Mouse (Mus musculus) thymus, adult 2 months (tissue): ENCODE measurements at regions not wholly inside any gene's neighbourhood (a gene's known extent, or its start where the extent isn't known, plus 50 kb on each side); places are given as distances from the start of the nearest gene placed in this dataset.

ENCODE experiments used
- DNase-seq: peaks from one replicate; pipeline ENCODE4 v3.0.0; 2021
- H3K27ac ChIP-seq: fragments of 200-500 bp; 2 replicates; pipeline ENCODE4 v1.5.1; 2012; ENCODE audit warnings: low read length, control low read depth; ENCODE audit not compliant: control insufficient read depth, insufficient read depth
- H3K27me3 ChIP-seq: fragments of 200-500 bp; 2 replicates; pipeline ENCODE4 v1.6.1; 2012; ENCODE audit warnings: mild to moderate bottlenecking, low read length, moderate library complexity, mixed read lengths; ENCODE audit not compliant: control insufficient read depth, insufficient read depth
- H3K36me3 ChIP-seq: fragments of 200-500 bp; 2 replicates; pipeline ENCODE4 v1.6.1; 2012; ENCODE audit warnings: mild to moderate bottlenecking, low read length, moderate library complexity; ENCODE audit not compliant: control insufficient read depth, insufficient read depth
- H3K4me1 ChIP-seq: fragments of 200-500 bp; replicated peaks from 2 replicates; pipeline ENCODE4 v1.6.1; 2012; ENCODE audit warnings: low read length; ENCODE audit not compliant: control insufficient read depth, insufficient read depth
- H3K4me3 ChIP-seq: fragments of 200-500 bp; 2 replicates; pipeline ENCODE4 v1.5.1; 2012; ENCODE audit warnings: mild to moderate bottlenecking, low read length, control low read depth, moderate library complexity; ENCODE audit not compliant: control insufficient read depth, insufficient read depth
- CTCF ChIP-seq: fragments of 200-500 bp; IDR thresholded peaks from 2 replicates; pipeline ENCODE4 v1.5.1; 2012; ENCODE audit warnings: mild to moderate bottlenecking, control low read depth, low read length, moderate library complexity, borderline replicate concordance; ENCODE audit not compliant: control insufficient read depth, poor library complexity, insufficient read depth; ENCODE audit errors: extremely low read depth
- POLR2A ChIP-seq: fragments of 200-500 bp; IDR thresholded peaks from 2 replicates; pipeline ENCODE4 v1.6.1; 2012; ENCODE audit warnings: mild to moderate bottlenecking, low read length, control low read depth, moderate library complexity; ENCODE audit not compliant: control insufficient read depth, poor library complexity, insufficient read depth; ENCODE audit errors: extremely low read depth
- WGBS: fragments of 180-500 bp; shearing (Covaris S2); methylation state at CpG from one replicate; pipeline ENCODE4 v1.1.7; 2018; 5-methylcytosine and 5-hydroxymethylcytosine counted together

GRCm38 (mm10) chr7:136397101-136397500, 497.3 kb upstream of the Mgmt start:
- H3K4me3 ChIP-seq = no peak overlapping the region
- no peaks in the 10 kb centered on the region for H3K36me3 ChIP-seq
- no peaks in the 10 kb centered on the region for H3K27me3 ChIP-seq
- no peak overlapping the region for H3K27ac ChIP-seq
- TF ChIP-seq CTCF (no peak), POLR2A (no peak)
- no peak for DNase-seq
- no peaks in the 10 kb centered on the region for H3K4me1 ChIP-seq
- WGBS = 99% methylated on average over 4 of the region's 4 CpGs

DNA sequence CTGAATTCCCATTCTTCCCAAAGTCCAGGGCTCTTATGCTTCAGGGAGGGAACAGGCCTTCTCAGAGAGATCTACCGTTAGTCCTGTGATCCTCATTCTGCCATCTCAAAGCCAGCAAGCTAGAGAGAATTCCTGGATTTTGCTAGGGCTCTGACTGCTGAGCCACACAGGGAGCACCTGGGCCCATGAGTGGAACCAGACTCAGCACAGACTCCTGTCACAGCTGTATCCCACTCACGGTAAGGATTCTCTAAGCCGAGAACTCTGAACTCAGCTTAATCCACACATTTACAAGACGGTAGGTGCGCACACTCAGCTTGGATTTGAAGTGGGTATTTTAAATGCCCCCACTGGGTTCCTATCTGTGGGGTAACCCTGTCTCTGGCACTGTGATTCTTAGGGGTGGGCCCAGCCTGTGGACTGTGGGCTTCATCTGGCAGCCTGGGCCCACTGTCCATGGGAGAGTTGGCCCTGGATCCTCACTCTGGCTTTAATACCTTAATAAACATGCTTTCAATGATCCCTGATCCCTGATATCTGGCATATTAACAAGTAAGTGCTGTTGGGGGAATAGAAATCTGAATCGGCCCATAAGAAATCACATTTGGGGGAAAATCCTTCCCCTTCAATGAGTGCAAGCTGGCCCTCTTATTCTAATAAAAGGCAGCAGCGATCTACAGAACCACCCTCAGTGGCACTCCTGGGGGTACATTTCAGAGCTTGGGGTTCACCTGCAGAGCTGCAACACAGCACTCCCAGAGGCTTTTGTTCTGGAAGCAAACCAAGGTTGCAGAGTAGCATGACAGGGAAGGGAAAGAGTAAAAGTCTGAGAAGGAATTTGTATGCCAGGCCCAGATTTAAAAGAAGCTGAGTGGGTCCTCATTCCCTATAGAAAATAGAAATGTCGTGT, 491.5 kb upstream of the Mgmt start:
- Histone ChIP-seq H3K36me3 (no peaks in the 10 kb centered on the region), H3K4me1 (no peaks in the 10 kb centered on the region), H3K27me3 (no peaks in the 10 kb centered on the region), H3K4me3 (no peak overlapping the region), H3K27ac (no peak overlapping the region)
- DNase-seq = no peak
- TF ChIP-seq CTCF = no peak
- no peak for TF ChIP-seq POLR2A
- WGBS = 94% methylated on average over 8 of the region's 8 CpGs

DNA sequence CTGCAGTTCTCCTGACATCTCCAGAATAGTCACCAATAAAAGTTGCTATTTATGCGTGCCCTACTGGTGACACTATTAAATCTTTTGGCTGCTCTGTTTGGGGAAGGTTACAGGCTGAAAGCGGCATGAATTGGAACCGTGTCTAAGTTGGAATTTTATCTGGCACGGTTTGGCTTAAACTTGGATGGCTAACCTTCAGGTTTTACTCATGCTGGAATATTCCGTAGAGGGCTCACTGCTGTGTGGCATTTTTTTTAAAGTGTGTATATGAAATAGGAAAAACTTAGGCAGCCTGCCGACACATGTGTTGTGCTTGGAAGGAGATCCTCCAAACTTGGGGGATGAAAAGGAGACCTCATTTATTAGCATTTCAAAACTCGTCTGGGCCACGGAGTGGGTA, 489.0 kb upstream of the Mgmt start:
- H3K27ac ChIP-seq = no peak overlapping the region
- no peaks in the 10 kb centered on the region for H3K27me3 ChIP-seq
- H3K4me1 ChIP-seq = no peaks in the 10 kb centered on the region
- WGBS = 90% methylated on average over 8 of the region's 8 CpGs
- DNase-seq = no peak
- no peak overlapping the region for H3K4me3 ChIP-seq
- no peaks in the 10 kb centered on the region for H3K36me3 ChIP-seq
- TF ChIP-seq POLR2A (no peak), CTCF (no peak)

DNA sequence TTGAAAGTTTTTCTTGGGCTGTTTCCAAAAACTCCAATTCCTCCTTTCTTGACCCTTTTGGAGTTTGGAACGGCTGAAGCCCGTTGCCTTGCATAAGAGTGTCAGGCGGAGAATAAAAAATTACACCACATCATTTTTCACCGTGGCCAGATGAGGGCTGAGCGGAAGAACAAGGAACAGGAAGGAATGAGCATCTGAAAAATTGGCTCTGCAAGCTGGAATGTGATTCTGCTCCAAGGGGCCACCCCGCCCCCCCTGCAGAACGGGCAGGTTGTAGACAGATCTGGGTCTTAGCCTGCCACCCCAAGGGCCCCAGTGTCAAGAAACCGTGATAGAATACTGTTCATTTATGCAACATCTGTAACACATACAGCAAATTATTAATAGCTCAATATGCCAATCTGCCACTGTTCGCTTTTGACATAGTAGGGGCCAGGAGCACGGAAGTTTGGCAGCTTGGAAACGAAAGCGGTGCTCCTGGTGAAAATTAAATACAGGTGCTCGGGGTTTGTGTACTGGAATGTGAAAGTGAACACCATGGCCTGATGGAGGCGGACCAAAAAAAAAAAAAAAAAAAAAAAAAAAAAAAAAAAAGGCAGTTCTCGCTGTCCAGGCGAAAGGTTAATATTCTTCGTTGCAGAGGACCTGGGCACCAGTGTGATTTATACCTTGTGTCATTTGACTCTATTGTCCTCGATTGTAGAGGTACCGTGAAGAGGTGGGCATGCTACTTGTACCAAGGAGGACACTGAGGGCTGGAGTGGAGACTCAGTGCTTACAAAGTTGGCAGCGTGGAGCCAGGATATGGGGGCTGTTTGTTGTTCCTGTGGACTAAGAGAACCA, 487.9 kb upstream of the Mgmt start:
- Histone ChIP-seq H3K36me3 (no peaks in the 10 kb centered on the region), H3K4me3 (no peak overlapping the region), H3K4me1 (no peaks in the 10 kb centered on the region), H3K27ac (no peak overlapping the region), H3K27me3 (no peaks in the 10 kb centered on the region)
- WGBS = 84% methylated on average over 20 of the region's 20 CpGs
- no peak for TF ChIP-seq POLR2A
- no peak for TF ChIP-seq CTCF
- DNase-seq = no peak

DNA sequence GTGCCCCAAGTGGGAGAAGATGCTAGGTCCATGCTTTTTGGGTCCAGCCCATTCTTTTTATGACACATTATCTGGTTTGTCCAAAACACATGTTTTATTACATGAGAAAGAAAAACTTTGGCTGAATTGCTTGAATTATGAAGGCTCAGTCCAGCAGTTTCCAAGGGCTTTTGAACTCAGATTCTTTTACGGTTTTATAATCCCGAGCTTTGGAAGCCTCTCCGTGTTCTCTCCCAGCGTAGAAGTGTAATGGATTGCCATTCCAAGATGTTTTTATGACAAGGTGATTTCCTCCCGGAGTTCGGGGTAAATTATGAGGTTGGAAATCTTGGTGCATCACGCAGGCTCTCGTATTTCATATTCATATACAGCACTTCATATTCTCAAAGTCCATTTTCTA, 479.6 kb upstream of the Mgmt start:
- TF ChIP-seq CTCF (no peak), POLR2A (no peak)
- Histone ChIP-seq H3K27me3 (no peaks in the 10 kb centered on the region), H3K4me1 (no peaks in the 10 kb centered on the region), H3K36me3 (no peaks in the 10 kb centered on the region), H3K4me3 (no peak overlapping the region), H3K27ac (no peak overlapping the region)
- no peak for DNase-seq
- 83% methylated on average over 8 of the region's 8 CpGs for WGBS

DNA sequence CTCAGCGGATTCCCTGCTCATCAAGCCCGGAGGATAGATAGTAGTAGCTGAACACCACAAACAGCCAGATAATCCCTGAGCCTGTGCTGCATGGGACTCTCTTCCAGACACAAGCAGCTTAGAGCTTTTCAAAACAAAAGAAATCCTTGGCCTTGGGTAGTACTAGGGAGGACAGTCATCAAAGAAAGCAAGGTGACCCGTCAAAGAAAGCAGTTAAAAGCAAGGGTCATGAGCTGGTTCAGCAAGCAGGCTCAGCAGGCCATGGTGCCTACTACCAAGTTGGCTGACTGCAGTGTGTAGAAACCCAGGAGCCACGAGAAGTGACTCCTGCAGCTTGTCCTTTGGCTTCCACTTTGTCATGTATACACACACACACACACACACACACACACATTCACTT, 477.1 kb upstream of the Mgmt start:
- DNase-seq = no peak
- TF ChIP-seq CTCF = no peak
- TF ChIP-seq POLR2A = no peak
- Histone ChIP-seq H3K36me3 (no peaks in the 10 kb centered on the region), H3K4me3 (no peak overlapping the region), H3K27me3 (no peaks in the 10 kb centered on the region), H3K27ac (no peak overlapping the region), H3K4me1 (no peaks in the 10 kb centered on the region)
- WGBS = 82% methylated on average over 4 of the region's 4 CpGs
